Mouse (Mus musculus) lung, postnatal 14 days (tissue): ENCODE data around the gene Stk31.
"Not testable (repeated sequence)": the region's sequence is repeated elsewhere in the genome, so short reads cannot be mapped to it uniquely, and the experiment has no call there.

Source experiments
- DNase-seq: peaks from one replicate; pipeline ENCODE4 v3.0.0; 2021

Stk31 gene

DNA sequence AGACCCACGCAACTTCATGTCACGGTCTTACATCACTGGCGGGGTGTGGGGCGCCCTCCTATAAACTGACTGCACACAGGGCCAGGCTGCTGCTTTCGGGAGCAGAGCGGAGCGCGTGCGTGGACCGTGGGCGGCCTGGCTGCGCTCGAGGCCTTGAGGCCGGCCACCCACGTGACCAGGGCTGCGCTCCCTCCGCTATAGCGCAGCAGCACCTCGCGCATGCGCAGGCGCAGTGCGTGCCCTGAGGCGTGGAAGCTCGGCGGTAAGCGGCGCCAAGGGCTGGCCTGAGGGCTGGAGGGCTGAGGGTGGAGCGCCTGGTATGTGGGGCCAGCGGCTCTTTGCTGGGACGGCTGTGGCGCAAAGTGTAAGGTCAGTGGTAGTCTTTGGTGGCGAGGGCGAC lies at the start of gene Stk31:
TSS of gene Stk31 (plus strand) at position 289 of the 400 bp plus-strand sequence.
- DNase-seq: peak; percentile 21

DNA sequence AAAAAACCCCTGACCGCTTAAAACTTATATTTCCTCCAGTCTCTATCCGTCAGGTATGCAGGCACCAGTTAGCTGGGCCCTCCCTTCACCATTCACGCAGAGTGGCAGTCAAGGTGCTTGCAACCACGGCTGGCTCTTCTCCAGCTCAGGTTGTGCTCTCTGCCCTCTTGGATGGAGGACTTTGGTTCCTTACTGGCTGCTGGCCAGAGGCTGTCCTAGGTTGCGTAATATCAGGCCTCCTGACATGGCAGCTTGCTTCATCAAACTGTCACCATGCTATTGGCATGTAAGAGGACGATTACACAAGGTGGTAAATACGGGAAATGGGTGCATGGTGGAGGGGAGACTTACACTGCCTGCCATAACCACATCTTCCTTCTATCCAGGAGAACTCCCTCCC lies 45.6 kb upstream of the Stk31 start:
- peak; percentile 78 for DNase-seq

DNA sequence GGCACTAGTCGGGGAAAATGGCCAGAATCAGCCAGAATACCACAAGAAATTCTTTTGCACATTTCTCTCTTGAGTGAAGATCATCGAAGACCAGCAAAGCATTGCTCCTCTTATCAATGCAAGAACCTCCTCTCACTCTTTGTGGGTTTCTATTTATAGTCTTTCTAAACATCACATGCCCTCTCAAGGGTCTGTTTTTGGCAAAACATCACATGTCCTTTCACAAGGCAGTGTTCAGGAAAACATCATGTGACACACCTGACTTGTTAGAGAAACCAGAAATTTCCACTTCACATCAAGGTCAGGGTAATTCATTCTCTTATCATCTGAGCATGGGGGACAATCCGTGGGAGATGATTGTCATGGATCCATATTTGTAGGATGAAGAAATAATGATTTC lies 40.8 kb upstream of the Stk31 start:
- no peak for DNase-seq

DNA sequence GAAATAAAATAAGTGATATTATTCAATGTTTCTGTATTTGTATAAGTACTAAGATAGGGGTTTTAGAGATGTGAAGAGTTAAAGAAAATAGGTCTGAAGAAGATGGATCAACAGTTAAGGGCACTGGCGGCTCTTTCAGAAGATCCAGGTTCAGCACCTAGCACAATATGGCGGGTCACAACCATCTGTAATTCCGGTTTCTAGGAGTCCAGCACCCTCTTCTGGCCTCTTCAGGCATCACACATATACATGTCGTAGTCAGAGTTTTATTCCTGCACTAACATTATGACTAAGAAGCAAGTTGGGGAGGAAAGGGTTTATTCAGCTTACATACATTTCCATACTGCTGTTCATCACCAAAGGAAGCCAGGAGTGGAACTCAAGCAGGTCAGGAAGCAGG lies 40.2 kb upstream of the Stk31 start:
- DNase-seq: no peak

DNA sequence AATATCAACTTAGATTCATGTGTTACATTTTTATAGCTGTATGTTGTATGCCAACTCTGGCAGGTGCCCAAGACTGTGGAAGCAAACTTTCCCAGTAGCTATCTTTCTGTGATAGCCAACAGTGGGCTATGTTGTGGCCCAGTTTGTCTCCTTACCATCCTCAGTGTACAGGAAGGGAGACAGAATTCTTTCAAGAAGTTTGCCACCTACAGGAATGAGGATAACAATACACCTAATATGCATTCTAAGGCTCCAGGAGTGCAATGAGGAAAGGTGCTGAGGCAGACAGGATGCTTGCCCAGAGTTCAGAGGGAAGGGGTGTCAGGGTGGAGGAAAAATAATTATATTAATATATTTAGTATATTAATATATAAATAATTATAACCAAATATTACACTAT lies 35.0 kb upstream of the Stk31 start:
- DNase-seq: no peak

DNA sequence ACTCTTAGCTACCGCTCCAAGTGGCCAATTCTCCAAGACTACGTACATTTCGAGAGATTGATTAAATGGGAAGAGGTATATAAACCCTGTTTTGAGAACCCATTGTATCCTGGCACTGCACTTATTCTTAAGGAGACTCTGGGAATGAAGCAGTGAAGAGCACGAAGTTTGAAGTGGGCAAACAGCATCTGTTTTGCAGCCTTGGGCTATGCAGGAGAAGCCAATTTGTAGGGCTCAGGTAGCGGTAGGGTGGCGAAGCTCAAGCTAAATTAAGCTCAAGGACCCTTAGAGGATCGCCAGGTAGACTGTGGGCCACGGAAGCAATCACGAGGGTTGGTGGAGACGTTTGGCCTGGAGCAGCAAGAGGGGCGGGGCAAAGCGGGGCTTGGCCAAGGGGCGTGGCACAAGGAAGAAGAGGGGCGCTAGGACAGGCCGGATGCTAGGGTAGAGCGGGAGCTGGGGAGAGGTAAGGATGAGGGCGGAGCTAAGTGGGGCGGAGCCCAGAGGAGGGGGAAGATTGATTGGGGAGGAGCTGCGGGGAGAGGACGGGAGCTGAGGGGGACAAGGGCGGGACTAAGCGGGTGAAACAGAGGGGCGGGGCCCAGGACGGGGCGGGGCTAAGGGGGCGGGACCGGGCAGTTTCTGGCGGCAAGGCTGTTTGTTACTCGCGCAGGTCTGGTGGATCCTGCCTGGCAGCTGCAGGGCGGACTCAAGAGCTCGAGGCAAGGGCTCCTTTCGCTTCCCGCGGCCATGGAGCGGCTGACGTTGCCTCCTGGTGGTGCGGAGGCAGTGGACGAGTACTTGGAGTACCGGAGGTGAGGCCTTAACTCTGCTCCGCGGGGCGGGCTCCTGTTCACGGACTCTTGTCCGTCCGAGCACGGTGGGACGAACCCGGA lies 28.0 kb upstream of the Stk31 start, which contains the start of gene Fam221a:
TSS of gene Fam221a (plus strand) at position 581 of the 896 bp plus-strand sequence.
- DNase-seq: peak; percentile 91

DNA sequence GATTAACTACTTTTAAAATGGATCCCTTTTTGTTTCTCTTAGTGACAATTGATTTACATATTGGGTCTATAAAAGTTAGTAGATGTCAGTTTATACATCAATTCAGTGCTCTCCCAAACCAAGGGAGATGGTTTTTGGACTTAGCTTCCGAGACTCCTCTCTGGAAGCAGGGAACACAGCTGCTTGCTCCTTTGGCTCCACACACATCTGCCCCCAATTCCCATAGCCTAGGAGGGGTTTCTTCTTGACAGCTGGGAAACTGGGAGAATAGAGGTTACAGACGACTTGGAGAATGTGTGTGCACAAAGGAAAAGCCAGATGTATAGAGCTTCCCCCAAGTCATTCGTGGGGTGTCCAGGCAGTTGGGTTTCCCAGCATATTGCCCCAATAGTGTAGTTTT lies 27.2 kb upstream of the Stk31 start:
- no peak for DNase-seq

DNA sequence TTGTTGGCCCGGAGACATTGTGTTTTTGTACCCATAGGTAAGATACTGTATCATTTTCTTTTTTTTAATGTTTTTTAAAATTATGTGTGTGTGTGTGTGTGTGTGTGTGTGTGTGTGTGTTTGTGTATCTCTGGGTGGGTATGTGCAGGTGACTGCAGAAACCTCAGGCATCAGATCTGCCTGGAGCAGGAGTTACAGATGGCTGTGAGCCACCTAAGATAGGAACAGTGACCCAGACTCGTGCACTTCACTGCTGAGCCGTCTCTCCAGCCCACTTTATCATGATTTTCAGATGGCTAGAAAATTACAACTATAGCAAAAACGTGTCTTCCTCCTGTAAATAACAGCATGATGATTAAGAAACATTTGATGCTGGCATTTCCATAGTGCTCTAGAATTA lies 22.7 kb upstream of the Stk31 start:
- no peak for DNase-seq

DNA sequence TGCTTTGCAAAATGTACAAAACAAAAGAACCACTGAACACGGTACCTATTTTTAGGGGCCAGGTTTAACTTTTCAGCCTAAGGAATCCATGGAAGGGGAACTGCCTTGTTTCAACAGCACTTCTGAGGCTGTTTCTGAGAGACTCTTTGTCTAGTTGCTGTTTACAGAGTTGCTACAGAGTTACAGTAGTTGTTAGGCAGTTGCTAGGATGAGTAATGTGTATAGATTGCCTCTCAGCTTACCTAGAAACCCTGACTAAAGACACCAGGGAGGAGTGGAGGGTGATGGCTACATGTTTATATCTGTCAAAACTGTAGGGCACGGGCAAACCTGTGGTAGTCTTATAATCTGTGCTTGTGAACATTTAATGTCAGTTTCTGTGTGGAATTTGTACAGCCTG lies 21.5 kb upstream of the Stk31 start:
- no peak for DNase-seq

DNA sequence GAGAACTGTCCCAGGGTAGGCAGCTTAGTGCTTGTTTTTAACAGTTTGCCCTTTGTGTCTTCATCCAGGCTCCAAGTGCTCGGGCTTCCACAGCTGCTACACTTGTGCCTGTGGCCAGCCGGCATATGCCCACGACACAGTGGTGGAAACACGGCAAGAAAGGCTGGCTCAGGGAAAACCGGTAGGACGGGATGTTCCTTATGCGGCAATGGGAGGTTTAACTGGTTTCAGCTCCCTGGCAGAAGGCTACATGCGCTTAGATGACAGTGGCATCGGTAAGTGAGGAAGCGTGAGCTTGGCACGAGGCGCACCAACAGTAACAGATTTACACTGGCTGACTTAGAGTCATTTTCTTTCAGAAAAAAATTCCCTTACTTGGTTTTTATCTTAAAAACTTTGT lies 17.1 kb upstream of the Stk31 start:
- DNase-seq: no peak

DNA sequence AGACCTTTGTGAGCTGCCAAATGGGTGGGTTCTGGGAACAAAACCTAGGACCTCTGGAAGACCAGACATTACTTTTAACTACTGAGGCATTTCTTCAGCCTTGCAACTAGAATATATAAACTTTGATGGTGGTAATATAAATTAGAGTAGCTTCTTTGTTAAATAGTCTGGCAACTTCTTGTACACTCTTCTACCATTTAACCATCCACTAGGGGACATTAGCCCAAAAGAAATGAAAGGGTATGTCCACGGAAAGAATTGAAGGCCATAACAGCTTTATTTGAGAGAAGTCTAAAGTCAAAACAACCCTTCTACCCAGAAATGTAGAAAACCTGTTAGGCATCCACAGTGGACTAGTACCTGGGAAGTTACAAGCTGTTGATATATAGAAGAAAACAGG lies 1.1 kb upstream of the Stk31 start:
- DNase-seq: no peak

DNA sequence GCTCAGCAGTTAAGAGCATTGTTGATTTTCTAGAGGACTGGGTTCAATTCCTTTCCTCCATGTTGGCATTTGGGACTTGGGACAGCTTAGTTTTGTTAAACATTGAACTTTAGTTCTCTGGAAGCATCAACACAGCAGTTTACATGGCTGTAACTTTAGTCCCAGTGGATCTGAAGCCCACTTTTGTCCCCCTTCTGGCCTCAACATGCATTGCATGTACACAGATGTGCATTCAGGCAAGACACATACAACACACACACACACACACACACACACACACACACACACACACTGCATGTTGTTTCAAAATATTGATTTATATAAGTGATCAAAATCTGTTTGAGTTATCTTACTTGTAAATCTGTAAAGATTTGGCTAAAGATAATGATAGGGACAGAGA lies 2.1 kb downstream of the Stk31 start:
- peak; percentile 16 for DNase-seq

DNA sequence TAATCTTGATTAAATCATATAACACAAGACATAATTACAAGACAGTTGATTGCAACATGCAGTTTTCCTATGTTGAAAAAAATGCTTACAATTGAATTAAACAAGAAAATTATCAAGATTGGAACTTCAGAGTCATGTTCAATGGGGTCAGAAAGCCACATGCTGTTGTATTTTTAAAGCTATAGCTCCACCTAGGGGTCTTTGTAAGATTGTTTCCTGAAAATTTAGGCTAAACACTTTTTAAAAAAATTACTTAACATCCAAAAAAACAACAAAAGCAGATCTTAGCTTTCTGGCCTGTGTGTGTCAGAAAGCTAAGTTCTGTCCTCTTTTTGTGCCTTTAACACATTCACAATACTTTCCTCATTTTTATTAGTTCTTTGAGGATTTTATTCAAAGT lies 3.0 kb downstream of the Stk31 start:
- DNase-seq: no peak

DNA sequence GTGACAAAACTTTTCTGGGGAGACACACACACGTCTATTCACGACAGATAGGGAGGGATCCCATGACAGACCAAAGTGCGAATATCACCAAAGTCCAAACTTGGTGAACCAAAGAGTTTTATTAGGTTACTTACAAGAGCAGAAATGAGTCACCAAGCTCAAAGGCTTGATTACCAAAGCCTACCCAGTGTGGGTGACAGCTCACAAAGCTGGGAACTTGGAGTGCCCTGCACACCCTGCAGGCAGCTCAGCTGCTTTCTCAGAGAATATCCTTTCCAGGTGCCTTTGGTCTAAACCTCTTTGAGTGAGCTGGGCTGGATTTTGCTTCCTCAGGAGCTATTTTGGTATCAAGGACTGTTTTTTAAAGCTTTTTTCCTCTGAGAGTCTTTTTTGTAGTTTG lies 15.4 kb downstream of the Stk31 start:
- DNase-seq: no peak

DNA sequence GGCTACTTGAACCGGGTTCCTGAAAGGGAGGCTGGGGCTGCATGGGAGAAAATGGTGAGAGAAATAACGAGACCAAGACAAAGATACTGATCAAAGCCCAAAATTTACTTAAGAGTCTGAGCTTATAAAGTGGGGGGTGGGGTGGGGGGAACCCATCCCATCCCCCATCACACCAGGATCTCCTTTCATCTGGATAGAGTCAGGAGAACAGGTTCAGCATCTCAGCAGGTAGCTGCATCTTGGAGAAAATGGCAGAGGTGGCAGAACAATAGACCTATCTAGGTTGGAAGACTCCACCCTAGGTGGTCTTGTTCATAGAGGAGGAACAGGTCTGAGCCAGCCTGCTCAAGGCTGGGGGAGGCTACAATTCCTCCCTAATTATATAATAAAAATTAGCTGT lies 17.6 kb downstream of the Stk31 start:
- not testable (repeated sequence) for DNase-seq

DNA sequence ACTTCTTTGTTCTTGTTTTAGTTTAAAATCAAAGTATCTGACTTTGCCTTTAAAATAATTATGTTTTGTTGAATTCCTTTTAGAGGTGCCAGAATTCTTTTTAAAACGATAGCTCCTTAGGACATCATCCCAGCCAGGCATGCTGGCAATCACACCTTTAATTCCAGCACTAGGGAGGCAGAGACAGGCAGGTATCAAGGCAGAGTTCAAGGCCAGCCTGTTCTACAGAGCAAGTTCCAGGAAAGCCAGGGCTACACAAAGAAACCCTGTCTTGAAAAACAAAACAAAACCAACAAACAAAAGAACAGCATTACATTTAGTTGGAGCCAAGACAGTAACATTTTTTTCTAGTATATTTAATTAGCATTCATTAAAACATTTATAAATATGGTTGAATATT lies 20.6 kb downstream of the Stk31 start:
- no peak for DNase-seq

DNA sequence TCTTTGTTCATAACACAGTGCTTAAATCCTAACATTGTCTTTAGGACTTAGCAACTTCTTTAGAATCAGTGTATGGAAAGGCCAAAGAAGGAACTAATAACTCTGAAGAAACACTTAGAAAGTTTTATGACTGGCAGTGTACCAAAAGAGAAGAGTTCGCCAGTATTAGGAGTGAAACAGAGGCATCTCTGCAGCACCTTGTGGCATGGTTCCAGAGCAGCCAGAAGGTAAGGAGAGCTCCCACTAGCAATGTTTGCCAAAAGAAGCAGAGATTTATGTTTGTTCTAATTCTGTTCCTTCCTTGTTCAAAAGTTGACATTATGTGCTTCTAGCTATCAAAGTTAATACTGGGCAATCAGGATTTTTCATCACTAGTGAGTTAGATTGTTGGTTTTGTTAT lies 41.9 kb downstream of the Stk31 start:
- no peak for DNase-seq

DNA sequence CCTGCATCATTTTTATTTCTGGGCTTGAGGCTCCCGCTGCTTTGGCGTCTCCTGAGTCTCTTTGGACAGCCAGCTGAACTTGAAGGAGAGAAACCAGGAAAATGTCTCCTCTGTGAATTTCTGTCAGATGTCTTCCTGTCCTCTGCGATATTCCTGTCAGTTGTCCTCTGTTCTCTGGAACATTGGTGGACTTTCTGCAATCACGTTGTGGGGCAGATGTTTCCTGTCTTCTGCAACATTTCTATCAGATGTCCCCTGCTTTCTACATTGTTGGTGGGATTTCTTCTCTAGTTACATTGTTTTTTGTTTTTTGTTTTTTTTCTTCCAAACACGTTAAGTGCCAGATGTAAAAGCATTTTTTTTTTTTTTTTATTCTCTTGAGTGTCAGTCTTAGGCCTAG lies 62.7 kb downstream of the Stk31 start:
- no peak for DNase-seq

DNA sequence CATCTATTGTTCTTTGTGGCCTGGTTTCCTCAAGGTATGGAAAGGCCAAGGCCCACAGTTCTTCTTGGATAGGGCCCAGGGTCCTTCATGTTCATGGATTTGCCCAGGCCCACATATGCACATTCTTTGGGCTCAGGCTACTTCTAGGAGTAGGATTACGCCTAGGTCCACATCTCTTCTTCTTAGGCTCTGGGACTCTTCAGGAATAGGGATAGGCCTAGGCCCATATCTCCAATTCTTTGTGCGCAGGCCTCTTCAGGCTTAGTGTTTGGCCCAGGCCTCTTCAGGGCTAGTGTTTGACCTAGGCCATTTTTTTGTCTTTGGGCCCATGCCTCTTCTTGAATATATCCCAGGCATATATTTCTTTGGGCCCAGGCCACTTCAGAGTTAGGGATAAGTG lies 87.8 kb downstream of the Stk31 start:
- no peak for DNase-seq

DNA sequence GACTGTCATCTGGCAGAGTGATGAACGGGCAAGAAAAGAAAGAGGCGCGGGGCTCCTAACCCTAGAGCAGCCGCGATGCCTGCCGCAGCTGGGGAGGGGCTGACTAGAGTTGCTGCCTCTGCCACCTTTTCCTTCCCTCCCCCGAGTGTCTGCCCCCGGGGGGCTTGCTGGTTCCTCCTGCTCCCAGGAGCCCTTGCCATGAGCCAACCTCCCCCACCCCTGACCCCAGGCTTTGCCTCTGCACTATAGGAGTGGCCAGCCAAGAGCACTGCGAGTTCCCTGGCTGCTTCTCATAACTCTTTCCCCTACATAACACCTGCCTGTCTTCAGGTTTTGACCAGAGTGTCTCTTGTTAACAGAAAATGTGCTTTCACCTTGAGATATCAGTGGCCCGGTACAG lies 96.1 kb downstream of the Stk31 start:
- no peak for DNase-seq

DNA sequence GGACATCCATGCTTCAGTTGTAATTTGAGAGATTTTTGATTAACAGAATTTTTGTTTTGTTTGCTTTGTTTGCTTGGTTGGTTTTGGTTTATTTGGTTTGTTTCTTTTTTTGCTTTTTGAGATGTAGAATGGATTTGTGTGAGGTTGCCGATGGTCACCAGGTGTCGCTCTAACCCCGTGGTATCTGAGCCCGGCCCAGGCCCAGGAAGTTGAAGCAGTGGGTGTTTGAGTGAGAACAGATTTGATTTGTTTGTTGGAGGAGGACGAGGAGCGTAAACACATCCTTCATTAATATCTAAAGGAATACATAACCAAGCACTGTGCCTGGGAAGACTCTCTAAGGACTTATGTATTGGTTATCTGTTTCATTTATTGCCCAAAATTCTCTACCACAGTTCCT lies 123.6 kb downstream of the Stk31 start:
- peak; percentile 70 for DNase-seq
